Mouse (Mus musculus): ENCODE measurements around the gene Akt1.

DNA sequence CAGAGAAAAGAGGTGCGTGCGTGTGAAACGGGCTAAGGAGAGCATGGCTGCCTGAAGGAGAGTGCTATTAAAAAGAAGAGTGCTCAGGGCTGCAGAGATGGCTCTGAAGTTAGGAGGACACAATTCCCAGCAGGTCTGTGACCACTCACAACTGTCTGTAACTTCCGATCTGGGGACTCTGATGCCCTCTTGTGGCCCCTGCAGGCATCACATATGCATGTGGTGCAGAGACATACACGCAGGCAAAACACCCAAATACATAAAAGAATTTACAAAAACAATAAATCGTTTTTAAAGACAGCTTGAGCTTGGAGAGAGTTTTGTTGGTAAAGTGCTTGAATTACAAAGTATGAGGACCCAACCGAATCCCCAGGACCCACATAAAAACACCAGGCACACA lies 42.5 kb upstream of the Akt1 start:
- TF ChIP-seq POLR2A (IDR thresholded peaks at IDR 0.05; ENCODE audit: low read depth, low read length) (no peak), CTCF (IDR thresholded peaks at IDR 0.05; ENCODE audit: extremely low read depth, insufficient read length, insufficient replicate concordance, low read depth, low read length) (peak; percentile 70; the same call in 1 of the 2 replicates)
